In genomic region chr16:75877170-75877569, GRCm38 (mm10) we compare ENCODE assay signal across 9 mouse cellular contexts.
DNase-seq lines count a peak whose midpoint lies in the region; ATAC-seq and TF ChIP-seq lines count a peak whose summit lies in the region.
"Had no signal": no experiment of that assay in that cellular context is flagged by ENCODE, and none has a peak within 500 bp of the region (broad histone marks: within the 10 kb centered on the region; RNA-seq: fewer than 3 reads in every experiment).

No protein-coding gene starts in this region.

- H3K9me3 ChIP-seq in liver, postnatal 0 days (ENCODE audit: low read length), result no peaks in the 10 kb centered on the region

- H3K27ac ChIP-seq in spleen, adult 2 months (ENCODE audit: insufficient read depth, low read length), result no peak overlapping the region
- no peak overlapping the region for H3K27ac ChIP-seq in liver, postnatal 0 days (ENCODE audit: low read depth)

- peaks cover 19% of the 10 kb centered on the region for H3K36me3 ChIP-seq in spleen, adult 2 months (ENCODE audit: control insufficient read depth, insufficient read depth, low read length)
- no peaks in the 10 kb centered on the region for H3K36me3 ChIP-seq in liver, postnatal 0 days (replicated peaks; ENCODE audit: insufficient read depth, low read length)

- TF ChIP-seq CTCF in spleen, adult 2 months (IDR thresholded peaks at IDR 0.05; ENCODE audit: extremely low read depth, insufficient read depth, insufficient read length, insufficient replicate concordance), result no peak
- TF ChIP-seq CTCF in liver, postnatal 0 days (IDR thresholded peaks at IDR 0.05; ENCODE audit: low read depth), result no peak

- H3K4me1 ChIP-seq in spleen, adult 2 months (ENCODE audit: control insufficient read depth, insufficient read depth, insufficient read length), result peaks cover 2% of the 10 kb centered on the region; the same call in 1 of the 2 replicates
- H3K4me1 ChIP-seq in liver, postnatal 0 days (ENCODE audit: insufficient read depth), result no peaks in the 10 kb centered on the region

- TF ChIP-seq EP300 in liver, postnatal 0 days (IDR thresholded peaks at IDR 0.05; ENCODE audit: low read depth), result 0 out of 2 replicates have a peak, but pooled peaks have one; percentile 23

- DNase-seq in adrenal gland, postnatal 14 days, result peak; percentile 19
- DNase-seq in adrenal gland, postnatal 4 days (ENCODE audit: low spot score in 2 of 2), result no peak
- peak; percentile 24 to 32 for DNase-seq in spleen, adult 2 months (ENCODE audit: low read depth in 1 of 2, low spot score in 2 of 2)
- DNase-seq in spleen, postnatal 14 days (ENCODE audit: low spot score in 2 of 2), result no peak
- peak; percentile 31 for DNase-seq in liver, postnatal 0 days
- peak; percentile 11 to 33 for DNase-seq in spleen, postnatal 10 days (ENCODE audit: low spot score in 2 of 2)
- DNase-seq in right cerebral cortex, adult 2 months (ENCODE audit: low spot score in 2 of 2), result no peak
- no peak for DNase-seq in thymus, postnatal 25 days
- DNase-seq: right cerebral cortex, postnatal 25 days had no signal

- H3K4me2 ChIP-seq in liver, postnatal 0 days (ENCODE audit: low read depth, low read length), result no peak overlapping the region

- no peak for TF ChIP-seq POLR2A in spleen, adult 2 months (IDR thresholded peaks at IDR 0.05; ENCODE audit: low read depth, low read length)

- no peak overlapping the region for H3K4me3 ChIP-seq in spleen, adult 2 months (ENCODE audit: extremely low read depth, insufficient read depth, insufficient read length)
- H3K4me3 ChIP-seq in liver, postnatal 0 days (ENCODE audit: low read depth, low read length), result no peak overlapping the region

- peak; percentile 31 for ATAC-seq in liver, postnatal 0 days

- no peaks in the 10 kb centered on the region for H3K27me3 ChIP-seq in spleen, adult 2 months (ENCODE audit: control insufficient read depth, insufficient read depth, low read length)
- no peaks in the 10 kb centered on the region for H3K27me3 ChIP-seq in liver, postnatal 0 days (ENCODE audit: insufficient read depth, low read length)

- WGBS in spleen, adult 2 months, result 17% methylated on average over 3 of the region's 3 CpGs
- 46% methylated on average over 3 of the region's 3 CpGs for WGBS in liver, postnatal 0 days (ENCODE audit: insufficient replicate concordance)

- no peak overlapping the region for H3K9ac ChIP-seq in liver, postnatal 0 days (replicated peaks)

Comparison
In these comparisons a context has a peak if more than half of its experiments do, and no peak if none do; other contexts are left out.
1. DNase-seq: peak in adrenal gland, postnatal 14 days (single experiment), spleen, adult 2 months (2 of 2), liver, postnatal 0 days (single experiment) and spleen, postnatal 10 days (2 of 2); none in adrenal gland, postnatal 4 days (0 of 2), spleen, postnatal 14 days (0 of 2), right cerebral cortex, adult 2 months (0 of 2) and thymus, postnatal 25 days (single experiment).